Mouse (Mus musculus) limb, embryonic 15.5 days (tissue): ENCODE measurements around the gene Socs2. TPM values are rescaled to one million over a fixed set of nuclear protein-coding genes. Genes with fewer than 3 reads are reported as not detected.

ENCODE experiments used
- polyA plus RNA-seq: library from polyadenylated mRNA; unstranded; fragments of >200 nt; fragmentation: Nextera tagmentation; extraction: Ambion mirVana; gene quantifications from 2 replicates; pipeline ENCODE4 v1.2.1, GENCODE M21; 2015

The Socs2 gene
- polyA plus RNA-seq, 1 experiment from 2014 or later = 49.6 TPM

Other genes starting within 250 kb of the Socs2 start
- 7.5 and 7.8 TPM in 2 replicates for gene Cradd, start 93.0 kb downstream of the Socs2 start, polyA plus RNA-seq
- gene Mrpl42, start 84.8 kb upstream of the Socs2 start, polyA plus RNA-seq = 275 and 277 TPM in 2 replicates
- 289 TPM in 2 replicates for gene Ube2n, start 98.0 kb upstream of the Socs2 start, polyA plus RNA-seq
- gene Nudt4, start 147.0 kb upstream of the Socs2 start, polyA plus RNA-seq = 77.7 and 86.4 TPM in 2 replicates